Mouse (Mus musculus) forebrain, postnatal 0 days (tissue): ENCODE data around the gene Bag5. TPM values are rescaled to one million over a fixed set of nuclear protein-coding genes. Genes with fewer than 3 reads are reported as not detected.

Source experiments
- ATAC-seq: fragments of 200-750 bp; cut with Nextera tagmentation; 2 replicates; pipeline ENCODE4 v1.8.0; 2017; ENCODE audit warnings: mild to moderate bottlenecking, moderate library complexity
- DNase-seq: peaks from one replicate; pipeline ENCODE4 v3.0.0-alpha.2; 2015
- H3K27ac ChIP-seq: fragments of 300-500 bp; sonication (generic); 2 replicates; pipeline ENCODE4 v1.5.1; 2014; ENCODE audit warnings: low read depth, mild to moderate bottlenecking, antibody characterized with exemption, low read length, moderate library complexity, mixed read lengths
- H3K27me3 ChIP-seq: fragments of 300-500 bp; sonication (generic); 2 replicates; pipeline ENCODE4 v1.6.1; 2014; ENCODE audit warnings: mild to moderate bottlenecking, low read length, mixed read lengths; ENCODE audit not compliant: insufficient read depth
- H3K36me3 ChIP-seq: fragments of 300-500 bp; sonication (generic); 2 replicates; pipeline ENCODE4 v1.6.1; 2014; ENCODE audit warnings: mild to moderate bottlenecking, moderate library complexity; ENCODE audit not compliant: insufficient read depth
- H3K4me1 ChIP-seq: fragments of 300-500 bp; sonication (generic); 2 replicates; pipeline ENCODE4 v1.6.1; 2014; ENCODE audit warnings: antibody characterized with exemption; ENCODE audit not compliant: insufficient read depth
- H3K4me2 ChIP-seq: fragments of 300-500 bp; sonication (generic); 2 replicates; pipeline ENCODE4 v1.6.1; 2014; ENCODE audit warnings: low read depth, mild to moderate bottlenecking, moderate library complexity
- H3K4me3 ChIP-seq: fragments of 300-500 bp; sonication (generic); 2 replicates; pipeline ENCODE4 v1.5.1; 2014; ENCODE audit warnings: low read depth, low read length, mixed read lengths
- H3K9ac ChIP-seq: fragments of 300-500 bp; sonication (generic); 2 replicates; pipeline ENCODE4 v1.6.1; 2014; ENCODE audit warnings: mild to moderate bottlenecking
- H3K9me3 ChIP-seq: fragments of 300-500 bp; sonication (generic); 2 replicates; pipeline ENCODE4 v1.6.1; 2016; ENCODE audit warnings: low read length
- CTCF ChIP-seq: sonication (generic); IDR thresholded peaks from 2 replicates; pipeline ENCODE4 v1.5.1; 2016; ENCODE audit warnings: antibody characterized with exemption, control low read depth, low read depth
- WGBS: fragments of 180-500 bp; shearing (Covaris S2); extraction: QIAGEN DNeasy Blood & Tissue Kit; methylation state at CpG from one replicate; pipeline ENCODE4 v1.1.7; 2014; 5-methylcytosine and 5-hydroxymethylcytosine counted together
- polyA plus RNA-seq: library from polyadenylated mRNA; unstranded; fragments of >200 nt; fragmentation: Nextera tagmentation; extraction: Ambion mirVana; gene quantifications from 2 replicates; pipeline ENCODE4 v1.2.1, GENCODE M21; 2015
- total RNA-seq: library from RNA; depleted of rRNA; stranded (reverse); fragments of >200 nt; gene quantifications from 2 replicates; pipeline ENCODE4 v1.2.3, GENCODE M21; 2014

Gene Bag5
- total and polyA plus RNA-seq, 2 experiments from 2014 or later, result 50.6 to 71.2 TPM

DNA sequence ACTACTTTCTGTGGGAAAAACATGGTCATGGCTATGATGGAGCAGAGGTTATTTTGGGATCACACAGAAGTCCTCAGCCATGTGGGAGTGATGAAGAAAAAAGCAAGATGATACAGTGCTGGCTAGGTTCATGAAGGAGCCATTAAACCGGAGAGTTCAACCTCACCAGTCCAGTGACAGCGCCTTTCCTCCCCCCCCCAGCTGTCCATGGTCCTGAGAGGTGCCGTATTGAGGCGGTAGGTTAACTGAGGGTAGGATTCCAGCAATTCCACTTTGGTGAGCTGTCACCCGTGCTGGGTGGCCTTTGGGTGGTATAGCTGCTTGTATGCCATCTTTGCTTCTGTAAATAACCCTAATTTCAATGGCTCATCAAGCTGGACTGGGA lies 43.6 kb upstream of the Bag5 start:
- H3K9me3 ChIP-seq, result no peaks in the 10 kb centered on the region
- ATAC-seq (no peak), DNase-seq (no peak)
- H3K27me3 ChIP-seq, result no peaks in the 10 kb centered on the region
- TF ChIP-seq CTCF, result no peak
- H3K4me3 ChIP-seq, result no peak overlapping the region
- no peak overlapping the region for H3K9ac ChIP-seq
- H3K4me1 ChIP-seq, result peaks cover 18% of the 10 kb centered on the region
- no peak overlapping the region for H3K4me2 ChIP-seq
- no peak overlapping the region for H3K27ac ChIP-seq
- H3K36me3 ChIP-seq, result no peaks in the 10 kb centered on the region
- 51% methylated on average over 5 of the region's 5 CpGs for WGBS

DNA sequence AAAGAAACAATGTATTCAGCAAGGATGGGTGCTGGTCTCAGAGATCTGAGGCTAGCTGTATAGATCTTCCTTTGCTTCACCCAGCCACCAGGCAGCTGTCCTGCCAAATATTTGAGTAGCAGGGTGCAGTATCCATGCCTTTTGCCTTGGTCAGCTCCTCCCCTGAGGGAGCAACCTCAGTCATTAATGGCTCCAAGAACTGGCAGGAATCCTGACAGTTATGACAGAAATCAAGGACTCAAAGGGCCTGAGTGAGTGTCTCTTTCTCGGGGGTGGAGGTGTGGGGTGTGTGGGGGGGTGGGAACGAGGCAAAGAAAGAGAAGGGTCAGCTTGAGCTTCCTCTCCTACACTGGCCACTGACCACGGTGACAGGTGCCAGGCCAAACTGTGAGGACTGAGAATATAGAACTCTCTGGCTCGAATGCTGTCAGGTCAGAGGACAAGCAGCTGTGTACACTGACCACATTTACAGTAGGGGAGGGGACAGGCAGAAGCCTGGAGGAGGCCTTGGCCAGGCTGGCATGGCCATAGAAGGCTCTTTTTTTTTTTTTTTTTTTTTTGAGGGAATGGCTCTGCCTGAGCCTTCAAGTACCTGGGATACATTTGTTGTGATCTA lies 43.1 kb upstream of the Bag5 start:
- Histone ChIP-seq H3K4me1 (peaks cover 18% of the 10 kb centered on the region), H3K27ac (no peak overlapping the region), H3K27me3 (no peaks in the 10 kb centered on the region), H3K4me2 (no peak overlapping the region), H3K36me3 (no peaks in the 10 kb centered on the region), H3K4me3 (no peak overlapping the region), H3K9me3 (no peaks in the 10 kb centered on the region), H3K9ac (no peak overlapping the region)
- ATAC-seq, result no peak
- no peak for TF ChIP-seq CTCF
- 71% methylated on average over 4 of the region's 4 CpGs for WGBS
- DNase-seq, result no peak

DNA sequence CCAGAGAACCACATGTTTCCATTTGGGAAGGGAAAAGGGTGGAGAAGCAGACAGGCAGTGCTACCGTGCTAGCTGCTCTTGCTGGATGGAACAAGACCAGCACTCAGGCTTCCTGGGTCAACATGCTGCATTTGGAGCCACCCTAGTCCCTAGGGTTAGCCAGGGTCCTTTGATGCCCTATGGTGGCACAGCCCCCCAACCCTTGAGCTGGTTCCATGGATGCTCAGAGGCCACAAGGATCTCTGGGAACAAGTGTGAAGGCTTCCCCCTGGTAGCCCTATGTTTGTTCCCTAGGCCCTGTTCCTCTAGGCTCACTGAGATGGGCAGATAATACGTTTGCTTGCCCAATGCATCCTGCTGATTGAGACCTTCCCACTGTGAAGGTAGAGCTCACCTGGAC lies 42.2 kb upstream of the Bag5 start:
- Histone ChIP-seq H3K9ac (no peak overlapping the region), H3K4me1 (peaks cover 12% of the 10 kb centered on the region), H3K9me3 (no peaks in the 10 kb centered on the region), H3K4me3 (no peak overlapping the region), H3K27me3 (no peaks in the 10 kb centered on the region), H3K27ac (no peak overlapping the region), H3K36me3 (no peaks in the 10 kb centered on the region), H3K4me2 (no peak overlapping the region)
- TF ChIP-seq CTCF, result no peak
- 57% methylated on average over 2 of the region's 2 CpGs for WGBS
- DNase-seq (no peak), ATAC-seq (no peak)

GRCm38 (mm10) chr12:111754710-111755109 lies 41.7 kb upstream of the Bag5 start:
- no peak overlapping the region for H3K4me2 ChIP-seq
- H3K9me3 ChIP-seq, result no peaks in the 10 kb centered on the region
- peaks cover 7% of the 10 kb centered on the region; the same call in 1 of the 2 replicates for H3K4me1 ChIP-seq
- no peaks in the 10 kb centered on the region for H3K27me3 ChIP-seq
- ATAC-seq, result no peak
- no peak overlapping the region for H3K4me3 ChIP-seq
- no peaks in the 10 kb centered on the region for H3K36me3 ChIP-seq
- H3K9ac ChIP-seq, result no peak overlapping the region
- DNase-seq, result no peak
- H3K27ac ChIP-seq, result no peak overlapping the region
- no peak for TF ChIP-seq CTCF

DNA sequence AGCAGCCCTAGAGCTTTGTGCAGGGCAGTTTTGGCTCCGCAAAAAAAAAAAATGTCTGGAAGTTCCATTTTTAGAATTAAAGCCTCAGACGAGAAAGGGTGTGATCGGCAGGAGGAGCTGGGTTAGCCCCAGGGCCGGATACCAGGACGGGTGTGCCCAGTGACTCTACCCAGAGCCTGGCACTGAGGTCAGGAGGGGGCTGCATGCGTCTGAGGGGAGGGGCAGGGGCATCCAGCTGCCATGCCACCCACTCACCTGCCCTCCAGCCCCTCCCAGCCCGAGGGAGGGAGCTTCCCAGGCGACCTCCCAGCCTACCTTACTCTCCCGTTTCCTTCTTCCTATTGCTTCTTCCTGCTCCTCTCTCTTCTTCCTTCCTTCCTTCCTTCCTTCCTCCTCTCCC lies 40.3 kb upstream of the Bag5 start:
- TF ChIP-seq CTCF, result no peak
- H3K27ac ChIP-seq, result no peak overlapping the region
- no peak for DNase-seq
- H3K4me1 ChIP-seq, result 0 out of 2 replicates have a peak, but pooled peaks cover 6% of the 10 kb centered on the region
- no peaks in the 10 kb centered on the region for H3K27me3 ChIP-seq
- H3K9ac ChIP-seq, result no peak overlapping the region
- no peaks in the 10 kb centered on the region for H3K36me3 ChIP-seq
- H3K9me3 ChIP-seq, result no peaks in the 10 kb centered on the region
- ATAC-seq, result no peak
- WGBS, result 67% methylated on average over 9 of the region's 9 CpGs
- H3K4me2 ChIP-seq, result no peak overlapping the region
- H3K4me3 ChIP-seq, result no peak overlapping the region

GRCm38 (mm10) chr12:111752491-111752890 lies 39.4 kb upstream of the Bag5 start:
- H3K4me1 ChIP-seq, result no peaks in the 10 kb centered on the region
- H3K27me3 ChIP-seq, result no peaks in the 10 kb centered on the region
- H3K9ac ChIP-seq, result no peak overlapping the region
- H3K4me3 ChIP-seq, result no peak overlapping the region
- WGBS, result 80% methylated on average over 6 of the region's 6 CpGs
- no peak for TF ChIP-seq CTCF
- ATAC-seq (no peak), DNase-seq (no peak)
- no peak overlapping the region for H3K27ac ChIP-seq
- H3K36me3 ChIP-seq, result no peaks in the 10 kb centered on the region
- no peak overlapping the region for H3K4me2 ChIP-seq
- H3K9me3 ChIP-seq, result no peaks in the 10 kb centered on the region

- DNase-seq, result no peak
- TF ChIP-seq CTCF, result no peak
- H3K27ac ChIP-seq, result no peak overlapping the region
- no peak overlapping the region for H3K4me2 ChIP-seq
- H3K4me3 ChIP-seq, result no peak overlapping the region
- H3K9ac ChIP-seq, result no peak overlapping the region
- WGBS, result 94% methylated on average over 3 of the region's 3 CpGs
- no peak for ATAC-seq
- no peaks in the 10 kb centered on the region for H3K9me3 ChIP-seq
- no peaks in the 10 kb centered on the region for H3K4me1 ChIP-seq
- no peaks in the 10 kb centered on the region for H3K36me3 ChIP-seq
- no peaks in the 10 kb centered on the region for H3K27me3 ChIP-seq
These were observed 37.7 kb upstream of the Bag5 start for GRCm38 (mm10) chr12:111750739-111751138.
